Mouse (Mus musculus) MEL (cell line): ENCODE results near the gene Rmdn2.
A peak's percentile ranks its signal among the peaks of the same experiment; 100 is the strongest.

ENCODE experiments used
- CHD2 ChIP-seq: IDR thresholded peaks from 2 replicates; pipeline ENCODE4 v1.6.1; 2011; ENCODE audit warnings: low read length, improper control_type of control experiment
- CTCF ChIP-seq, 3 experiments: IDR thresholded peaks in 2 of 3; conservative IDR thresholded peaks in 1 of 3; 2 replicates each; pipeline ENCODE4 v1.5.1; 2011 to 2012; ENCODE audit warnings: low read length in 3 of 3, low read depth in 2 of 3, mild to moderate bottlenecking in 2 of 3, improper control_type of control experiment in 1 of 3, inconsistent platforms in 1 of 3, mixed read lengths in 1 of 3, moderate library complexity in 1 of 3; ENCODE audit not compliant: control insufficient read depth in 1 of 3, insufficient read depth in 1 of 3, poor library complexity in 1 of 3, severe bottlenecking in 1 of 3
- EP300 ChIP-seq, 2 experiments: IDR thresholded peaks; 2 replicates each; pipeline ENCODE4 v1.6.1; 2011; ENCODE audit warnings: improper control_type of control experiment in 2 of 2, low read length in 2 of 2, low read depth in 1 of 2, mild to moderate bottlenecking in 1 of 2
- GATA1 ChIP-seq: IDR thresholded peaks from 2 replicates; pipeline ENCODE4 v1.6.1; 2011; ENCODE audit warnings: low read depth, low read length, improper control_type of control experiment
- JUND ChIP-seq: IDR thresholded peaks from 2 replicates; pipeline ENCODE4 v1.6.1; 2011; ENCODE audit warnings: low read depth, mild to moderate bottlenecking, improper control_type of control experiment, low read length
- MAFK ChIP-seq: IDR thresholded peaks from 2 replicates; pipeline ENCODE4 v1.6.1; 2011; ENCODE audit warnings: low read depth, mild to moderate bottlenecking, low read length, improper control_type of control experiment, borderline replicate concordance
- MAX ChIP-seq: IDR thresholded peaks from 2 replicates; pipeline ENCODE4 v1.6.1; 2011; ENCODE audit warnings: low read length, improper control_type of control experiment
- MYB ChIP-seq: IDR thresholded peaks from 2 replicates; pipeline ENCODE4 v1.6.1; 2011; ENCODE audit warnings: mild to moderate bottlenecking, low read depth, low read length, improper control_type of control experiment
- POLR2A ChIP-seq, 2 experiments: IDR thresholded peaks; 2 replicates each; pipeline ENCODE4 v1.6.1; 2011 to 2012; ENCODE audit warnings: low read length in 2 of 2, mild to moderate bottlenecking in 2 of 2, control low read depth in 1 of 2, improper control_type of control experiment in 1 of 2, low read depth in 1 of 2, moderate library complexity in 1 of 2; ENCODE audit not compliant: control insufficient read depth in 1 of 2, insufficient read depth in 1 of 2, poor library complexity in 1 of 2
- POLR2AphosphoS2 ChIP-seq: IDR thresholded peaks from 2 replicates; pipeline ENCODE4 v1.6.1; 2011; ENCODE audit warnings: low read length, improper control_type of control experiment
- SMC3 ChIP-seq: IDR thresholded peaks from 2 replicates; pipeline ENCODE4 v1.6.1; 2011; ENCODE audit warnings: low read depth, low read length, improper control_type of control experiment
- TCF12 ChIP-seq: IDR thresholded peaks from 2 replicates; pipeline ENCODE4 v1.6.1; 2014; ENCODE audit warnings: low read depth, mild to moderate bottlenecking, inconsistent platforms, low read length, improper control_type of control experiment, moderate library complexity
- UBTF ChIP-seq: IDR thresholded peaks from 2 replicates; pipeline ENCODE4 v1.6.1; 2012; ENCODE audit warnings: low read depth, mild to moderate bottlenecking, inconsistent platforms, low read length, improper control_type of control experiment, moderate library complexity, borderline replicate concordance; ENCODE audit not compliant: insufficient read depth

DNA sequence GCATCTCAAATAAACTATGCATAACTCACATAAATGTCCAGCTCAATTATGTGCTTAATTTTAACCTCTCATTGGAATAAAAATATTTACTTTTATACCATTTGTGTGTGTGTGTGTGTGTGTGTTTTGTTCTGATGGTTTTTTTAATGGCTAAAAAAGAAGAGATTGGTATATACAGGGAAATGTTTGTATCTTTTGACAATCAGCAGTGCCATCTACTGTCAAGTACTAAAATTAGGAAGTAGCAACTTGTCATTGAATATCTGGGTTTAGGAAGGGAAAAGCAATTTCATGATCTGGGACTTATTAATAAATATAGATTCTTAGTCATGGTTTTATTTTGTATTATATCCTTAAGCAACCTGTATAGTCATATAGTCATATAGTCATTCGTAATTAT, 43.3 kb upstream of the Rmdn2 start:
- TF ChIP-seq CTCF (IDR thresholded peaks at IDR 0.05 in 2 of 3, conservative IDR thresholded peaks at IDR 0.05 in 1 of 3; ENCODE audit: control insufficient read depth in 1 of 3, insufficient read depth in 1 of 3, low read depth in 2 of 3, low read length in 3 of 3, poor library complexity in 1 of 3, severe bottlenecking in 1 of 3) (peak in 1 of 3 experiments; percentile 52; a peak in 2 of 6 replicates), POLR2A (IDR thresholded peaks at IDR 0.05; ENCODE audit: control insufficient read depth in 1 of 2, insufficient read depth in 1 of 2, low read depth in 1 of 2, low read length in 2 of 2, poor library complexity in 1 of 2) (no peak), MYB (no peak), SMC3 (peak; percentile 67), POLR2AphosphoS2 (no peak), CHD2 (no peak), GATA1 (no peak), MAX (no peak), EP300 (IDR thresholded peaks at IDR 0.05; ENCODE audit: low read depth in 1 of 2, low read length in 2 of 2) (no peak), TCF12 (no peak), JUND (no peak), UBTF (no peak), MAFK (no peak)
